22 mouse cellular contexts compared by ENCODE assay signal in genomic region chr16:30928076-30928750, GRCm38 (mm10).
DNase-seq lines count a peak whose midpoint lies in the region; ATAC-seq and TF ChIP-seq lines count a peak whose summit lies in the region.
"Had no signal": no experiment of that assay in that cellular context is flagged by ENCODE, and none has a peak within 500 bp of the region (broad histone marks: within the 10 kb centered on the region; RNA-seq: fewer than 3 reads in every experiment).

No protein-coding gene starts in this region.

- no peak for DNase-seq in forebrain, embryonic 10.5 days (ENCODE audit: extremely low spot score, low spot score)
- DNase-seq in liver, adult 2 months (ENCODE audit: extremely low read depth, low read depth, low spot score), result no peak
- peak; percentile 26 for DNase-seq in testis, postnatal 10 days (ENCODE audit: low spot score)
- no peak for DNase-seq in testis, postnatal 14 days (ENCODE audit: low spot score)
- no peak for DNase-seq in retina, postnatal 1 day
- DNase-seq: adrenal gland, postnatal 25 days; cerebellum, adult 18-20 months; cerebellum, postnatal 10 days; gastrocnemius, postnatal 36 days; heart, adult 2 months; heart, postnatal 14 days had no signal

- no peak overlapping the region for H3K4me3 ChIP-seq in forebrain, embryonic 10.5 days
- no peak overlapping the region for H3K4me3 ChIP-seq in forebrain, embryonic 13.5 days
- H3K4me3 ChIP-seq in liver, adult 2 months (ENCODE audit: insufficient read depth, low read depth, low read length), result no peak overlapping the region
- no peak overlapping the region for H3K4me3 ChIP-seq in liver, embryonic 12.5 days
- H3K4me3 ChIP-seq: embryonic facial prominence, embryonic 10.5 days; forebrain, embryonic 15.5 days; heart, adult 2 months; heart, embryonic 15.5 days; hindbrain, embryonic 13.5 days had no signal

- H3K4me2 ChIP-seq in forebrain, embryonic 13.5 days, result no peak overlapping the region
- H3K4me2 ChIP-seq in liver, embryonic 12.5 days, result no peak overlapping the region
- H3K4me2 ChIP-seq: forebrain, embryonic 15.5 days; heart, embryonic 11.5 days; heart, embryonic 15.5 days; hindbrain, embryonic 13.5 days had no signal

- H3K9me3 ChIP-seq in forebrain, embryonic 10.5 days, result peaks cover 4% of the 10 kb centered on the region; the same call in 1 of the 2 replicates
- H3K9me3 ChIP-seq in forebrain, embryonic 13.5 days (replicated peaks), result no peaks in the 10 kb centered on the region; the same call in 1 of the 2 replicates
- H3K9me3 ChIP-seq in liver, embryonic 12.5 days (replicated peaks), result no peaks in the 10 kb centered on the region; the same call in 1 of the 2 replicates
- H3K9me3 ChIP-seq: forebrain, embryonic 15.5 days; heart, embryonic 15.5 days had no signal

- H3K27me3 ChIP-seq in forebrain, embryonic 10.5 days (ENCODE audit: poor library complexity, severe bottlenecking), result no peaks in the 10 kb centered on the region
- H3K27me3 ChIP-seq in forebrain, embryonic 13.5 days, result no peaks in the 10 kb centered on the region
- H3K27me3 ChIP-seq in liver, adult 2 months (ENCODE audit: control insufficient read depth, insufficient read depth, low read length), result no peaks in the 10 kb centered on the region
- no peaks in the 10 kb centered on the region; the same call in 1 of the 2 replicates for H3K27me3 ChIP-seq in liver, embryonic 12.5 days (replicated peaks)
- H3K27me3 ChIP-seq: CH12.LX; forebrain, embryonic 15.5 days; heart, embryonic 15.5 days; hindbrain, embryonic 13.5 days; Patski had no signal

- no peaks in the 10 kb centered on the region for H3K79me2 ChIP-seq in liver, adult 2 months (ENCODE audit: control insufficient read depth, insufficient read depth, low read length)

- 73% methylated on average over 8 of the region's 8 CpGs for WGBS in forebrain, embryonic 10.5 days
- WGBS in forebrain, embryonic 13.5 days, result 88% methylated on average over 8 of the region's 8 CpGs
- WGBS in liver, adult 2 months, result 46% methylated on average over 8 of the region's 8 CpGs
- 61% methylated on average over 8 of the region's 8 CpGs for WGBS in liver, embryonic 12.5 days (ENCODE audit: insufficient replicate concordance)

- H3K36me3 ChIP-seq in forebrain, embryonic 10.5 days (replicated peaks), result no peaks in the 10 kb centered on the region
- no peaks in the 10 kb centered on the region for H3K36me3 ChIP-seq in forebrain, embryonic 13.5 days (ENCODE audit: poor library complexity, severe bottlenecking)
- H3K36me3 ChIP-seq in liver, adult 2 months (ENCODE audit: control insufficient read depth, insufficient read depth, low read length), result no peaks in the 10 kb centered on the region
- no peaks in the 10 kb centered on the region for H3K36me3 ChIP-seq in liver, embryonic 12.5 days
- H3K36me3 ChIP-seq: embryonic facial prominence, embryonic 10.5 days; forebrain, embryonic 15.5 days; heart, embryonic 15.5 days; hindbrain, embryonic 13.5 days had no signal

- H3K9ac ChIP-seq in forebrain, embryonic 13.5 days, result no peak overlapping the region
- no peak overlapping the region for H3K9ac ChIP-seq in liver, adult 2 months (ENCODE audit: low read depth, low read length)
- H3K9ac ChIP-seq in liver, embryonic 12.5 days, result no peak overlapping the region
- H3K9ac ChIP-seq: forebrain, embryonic 15.5 days; heart, embryonic 15.5 days; hindbrain, embryonic 13.5 days had no signal

- peak overlapping the region; percentile 27; the same call in 1 of the 2 replicates for H3K27ac ChIP-seq in forebrain, embryonic 10.5 days
- no peak overlapping the region for H3K27ac ChIP-seq in forebrain, embryonic 13.5 days
- 0 out of 2 replicates have a peak overlapping the region, but pooled peaks have one; percentile 18 for H3K27ac ChIP-seq in liver, adult 2 months (replicated peaks; ENCODE audit: insufficient read depth, low read depth, low read length)
- no peak overlapping the region for H3K27ac ChIP-seq in liver, embryonic 12.5 days
- H3K27ac ChIP-seq: embryonic facial prominence, embryonic 10.5 days; forebrain, embryonic 15.5 days; heart, adult 2 months; heart, embryonic 15.5 days; hindbrain, embryonic 13.5 days; hindbrain, postnatal 0 days had no signal

- TF ChIP-seq POLR2A in liver, adult 2 months (IDR thresholded peaks at IDR 0.05; ENCODE audit: extremely low read depth, insufficient read depth, low read length), result no peak

- no peak for TF ChIP-seq CTCF in liver, adult 2 months (IDR thresholded peaks at IDR 0.05; ENCODE audit: low read depth, low read length)

- no peak for ATAC-seq in forebrain, embryonic 13.5 days
- ATAC-seq in liver, embryonic 12.5 days, result no peak
- ATAC-seq: activated CD4-positive, CD25-positive, alpha-beta regulatory T cell, adult 4 months; forebrain, embryonic 15.5 days; hindbrain, postnatal 0 days; Patski had no signal

- H3K4me1 ChIP-seq in forebrain, embryonic 10.5 days, result no peaks in the 10 kb centered on the region; the same call in 1 of the 2 replicates
- H3K4me1 ChIP-seq in forebrain, embryonic 13.5 days, result no peaks in the 10 kb centered on the region
- H3K4me1 ChIP-seq in liver, adult 2 months (ENCODE audit: control insufficient read depth, insufficient read depth, low read length), result no peaks in the 10 kb centered on the region
- H3K4me1 ChIP-seq in liver, embryonic 12.5 days, result 0 out of 2 replicates have a peak, but pooled peaks cover 5% of the 10 kb centered on the region
- H3K4me1 ChIP-seq: forebrain, embryonic 15.5 days; heart, embryonic 15.5 days; hindbrain, embryonic 13.5 days had no signal

Comparison
In these comparisons a context has a peak if more than half of its experiments do, and no peak if none do; other contexts are left out.
1. H3K27ac ChIP-seq: peak in forebrain, embryonic 10.5 days (single experiment) and liver, adult 2 months (single experiment); none in forebrain, embryonic 13.5 days (single experiment) and liver, embryonic 12.5 days (single experiment).